Mouse (Mus musculus) hindbrain, embryonic 11.5 days (tissue): ENCODE measurements at regions not wholly inside any gene's neighbourhood (a gene's known extent, or its start where the extent isn't known, plus 50 kb on each side); places are given as distances from the start of the nearest gene placed in this dataset.

Experiments
- ATAC-seq: fragments of 200-750 bp; cut with Nextera tagmentation; 2 replicates; pipeline ENCODE4 v1.8.0; 2017; ENCODE audit warnings: mild to moderate bottlenecking, moderate TSS enrichment, moderate library complexity; ENCODE audit not compliant: low FRiP score
- DNase-seq: peaks from one replicate; pipeline ENCODE4 v3.0.0-alpha.2; 2015; ENCODE audit warnings: low spot score
- H3K27ac ChIP-seq: fragments of 300-500 bp; sonication (generic); 2 replicates; pipeline ENCODE4 v1.5.1; 2014; ENCODE audit warnings: mild to moderate bottlenecking, low read depth, low read length
- H3K27me3 ChIP-seq: fragments of 300-500 bp; sonication (generic); 2 replicates; pipeline ENCODE4 v1.6.1; 2014; ENCODE audit warnings: mild to moderate bottlenecking, low read length, moderate library complexity, mixed read lengths; ENCODE audit not compliant: control insufficient read depth, insufficient read depth
- H3K36me3 ChIP-seq: fragments of 300-500 bp; sonication (generic); 2 replicates; pipeline ENCODE4 v1.6.1; 2014; ENCODE audit warnings: mild to moderate bottlenecking, low read length, moderate library complexity, mixed read lengths; ENCODE audit not compliant: control insufficient read depth, insufficient read depth
- H3K4me1 ChIP-seq: fragments of 300-500 bp; sonication (generic); replicated peaks from 2 replicates; pipeline ENCODE4 v1.6.1; 2014; ENCODE audit warnings: low read length, mixed read lengths; ENCODE audit not compliant: control insufficient read depth, insufficient read depth
- H3K4me2 ChIP-seq: fragments of 300-500 bp; sonication (generic); replicated peaks from 2 replicates; pipeline ENCODE4 v1.6.1; 2014; ENCODE audit warnings: mild to moderate bottlenecking, low read depth, low read length
- H3K4me3 ChIP-seq: fragments of 300-500 bp; sonication (generic); 2 replicates; pipeline ENCODE4 v1.5.1; 2014; ENCODE audit warnings: low read depth, low read length
- H3K9ac ChIP-seq: fragments of 300-500 bp; sonication (generic); 2 replicates; pipeline ENCODE4 v1.6.1; 2014; ENCODE audit warnings: low read depth, low read length
- H3K9me3 ChIP-seq: fragments of 300-500 bp; sonication (generic); 2 replicates; pipeline ENCODE4 v1.6.1; 2016; ENCODE audit warnings: low read length; ENCODE audit not compliant: control insufficient read depth
- WGBS: fragments of 180-500 bp; shearing (Covaris S2); extraction: QIAGEN DNeasy Blood & Tissue Kit; methylation state at CpG from one replicate; pipeline ENCODE4 v1.1.7; 2014; 5-methylcytosine and 5-hydroxymethylcytosine counted together

DNA sequence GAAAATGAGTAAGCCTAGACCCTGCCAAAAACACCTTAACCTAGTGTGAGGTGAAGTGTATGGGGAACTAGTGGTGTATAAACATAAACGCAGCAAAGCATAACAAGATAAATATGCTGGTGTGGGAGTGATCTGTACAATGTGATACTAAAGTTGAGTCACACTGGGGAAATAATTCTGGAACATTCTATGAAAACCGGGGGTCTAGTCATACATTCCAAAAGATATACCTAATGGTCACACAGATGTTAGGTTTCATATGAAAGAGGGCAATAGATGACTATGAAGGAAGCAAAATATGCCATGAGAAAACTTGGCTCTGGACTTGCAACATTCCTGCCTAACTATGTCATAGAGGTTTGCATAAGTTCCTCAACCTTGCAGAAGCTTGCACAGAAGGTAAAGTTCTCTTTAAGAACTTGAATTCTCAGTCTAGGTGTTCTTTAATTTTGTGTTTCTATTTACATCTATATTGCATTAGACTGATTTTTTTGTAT lies 3712.4 kb upstream of the Gm7489 start:
- Histone ChIP-seq H3K9ac (no peak overlapping the region), H3K36me3 (no peaks in the 10 kb centered on the region), H3K27me3 (no peaks in the 10 kb centered on the region), H3K4me2 (no peak overlapping the region), H3K9me3 (no peaks in the 10 kb centered on the region), H3K27ac (no peak overlapping the region), H3K4me1 (no peaks in the 10 kb centered on the region), H3K4me3 (no peak overlapping the region)
- no peak for ATAC-seq
- WGBS: 88% methylated on average over 2 of the region's 2 CpGs
- no peak for DNase-seq

- Histone ChIP-seq H3K27ac (no peak overlapping the region), H3K4me3 (no peak overlapping the region), H3K9me3 (no peaks in the 10 kb centered on the region), H3K4me1 (no peaks in the 10 kb centered on the region), H3K9ac (no peak overlapping the region), H3K36me3 (no peaks in the 10 kb centered on the region), H3K27me3 (no peaks in the 10 kb centered on the region), H3K4me2 (no peak overlapping the region)
- no peak for DNase-seq
- WGBS: 90% methylated on average over 1 of the region's 1 CpGs
- ATAC-seq: no peak
These were observed 3701.5 kb upstream of the Gm7489 start for GRCm38 (mm10) chr15:50183185-50183584.
